Mouse (Mus musculus) frontal cortex, adult (tissue): ENCODE results near the gene 1600015I10Rik.
"Not testable (repeated sequence)": the region's sequence is repeated elsewhere in the genome, so short reads cannot be mapped to it uniquely, and the experiment has no call there.

ENCODE experiments used
- ATAC-seq: cut with Nextera tagmentation; 2 replicates; pipeline ENCODE4 v1.9.2; 2017; ENCODE audit warnings: mild to moderate bottlenecking, moderate library complexity, mixed read lengths; ENCODE audit not compliant: low TSS enrichment

The 1600015I10Rik gene

GRCm38 (mm10) chr6:48929595-48929994 lies at the start of gene 1600015I10Rik:
Gene 1600015I10Rik, plus strand, starts transcription at chr6:48929895.
- no peak for ATAC-seq

GRCm38 (mm10) chr6:48894203-48894602 lies 35.5 kb upstream of the 1600015I10Rik start:
- ATAC-seq, result no peak

- ATAC-seq, result no peak
Observed at GRCm38 (mm10) chr6:48894938-48895818, 34.5 kb upstream of the 1600015I10Rik start.

- ATAC-seq, result no peak
Observed at GRCm38 (mm10) chr6:48895941-48896340, 33.8 kb upstream of the 1600015I10Rik start.

GRCm38 (mm10) chr6:48896956-48897355 lies 32.7 kb upstream of the 1600015I10Rik start:
- ATAC-seq, result no peak

- ATAC-seq, result not testable (repeated sequence)
Observed at GRCm38 (mm10) chr6:48901316-48901715, 28.4 kb upstream of the 1600015I10Rik start.

GRCm38 (mm10) chr6:48902511-48903406 lies 26.9 kb upstream of the 1600015I10Rik start:
- ATAC-seq, result no peak

- ATAC-seq, result no peak
Observed at GRCm38 (mm10) chr6:48903437-48903836, 26.3 kb upstream of the 1600015I10Rik start.

GRCm38 (mm10) chr6:48905606-48906005 lies 24.1 kb upstream of the 1600015I10Rik start:
- no peak for ATAC-seq

GRCm38 (mm10) chr6:48906371-48906770 lies 23.3 kb upstream of the 1600015I10Rik start:
- ATAC-seq, result no peak

GRCm38 (mm10) chr6:48909229-48909628 lies 20.5 kb upstream of the 1600015I10Rik start:
- ATAC-seq, result no peak

GRCm38 (mm10) chr6:48912033-48912432 lies 17.7 kb upstream of the 1600015I10Rik start:
- ATAC-seq, result no peak

- no peak for ATAC-seq
Observed at GRCm38 (mm10) chr6:48913587-48913986, 16.1 kb upstream of the 1600015I10Rik start.

- ATAC-seq, result no peak
Observed at GRCm38 (mm10) chr6:48949596-48949995, 19.9 kb downstream of the 1600015I10Rik start.

GRCm38 (mm10) chr6:48950676-48951075 lies 21.0 kb downstream of the 1600015I10Rik start:
- no peak for ATAC-seq

GRCm38 (mm10) chr6:48951630-48952029 lies 21.9 kb downstream of the 1600015I10Rik start:
- no peak for ATAC-seq

GRCm38 (mm10) chr6:48953220-48953619 lies 23.5 kb downstream of the 1600015I10Rik start:
- no peak for ATAC-seq

GRCm38 (mm10) chr6:48954211-48954610 lies 24.5 kb downstream of the 1600015I10Rik start:
- ATAC-seq, result no peak

GRCm38 (mm10) chr6:48954946-48955345 lies 25.3 kb downstream of the 1600015I10Rik start:
- peak; percentile 78 for ATAC-seq

- no peak for ATAC-seq
Observed at GRCm38 (mm10) chr6:48956785-48957184, 27.1 kb downstream of the 1600015I10Rik start.

GRCm38 (mm10) chr6:48958053-48958452 lies 28.4 kb downstream of the 1600015I10Rik start:
- 0 out of 2 replicates have a peak, but pooled peaks have one; percentile 13 for ATAC-seq

GRCm38 (mm10) chr6:48959151-48959550 lies 29.5 kb downstream of the 1600015I10Rik start:
- not testable (repeated sequence) for ATAC-seq
